Mouse (Mus musculus): ENCODE measurements around the gene Abhd4. TPM values are rescaled to one million over a fixed set of nuclear protein-coding genes. Genes with fewer than 3 reads are reported as not detected.

The Abhd4 gene
- total RNA-seq, 2 experiments from 2014 or later: 56.1 to 58.9 TPM

GRCm38 (mm10) chr14:54235825-54236540, 18.0 kb upstream of the Abhd4 start:
- DNase-seq (ENCODE audit: low spot score in 2 of 2): no peak

GRCm38 (mm10) chr14:54236881-54237280, 17.1 kb upstream of the Abhd4 start:
- no peak for DNase-seq (ENCODE audit: low spot score in 2 of 2)

GRCm38 (mm10) chr14:54239002-54239736, 14.8 kb upstream of the Abhd4 start:
- peak; percentile 72 to 87 for DNase-seq (ENCODE audit: low spot score in 2 of 2)

- no peak for DNase-seq (ENCODE audit: low spot score in 2 of 2)
Observed at GRCm38 (mm10) chr14:54240542-54240941, 13.4 kb upstream of the Abhd4 start.

- DNase-seq (ENCODE audit: low spot score in 2 of 2): no peak
Observed at GRCm38 (mm10) chr14:54244183-54244582, 9.8 kb upstream of the Abhd4 start.

GRCm38 (mm10) chr14:54246232-54246631, 7.8 kb upstream of the Abhd4 start:
- DNase-seq (ENCODE audit: low spot score in 2 of 2): no peak

GRCm38 (mm10) chr14:54249326-54249725, 4.7 kb upstream of the Abhd4 start:
- no peak for DNase-seq (ENCODE audit: low spot score in 2 of 2)

- DNase-seq (ENCODE audit: low spot score in 2 of 2): no peak
Observed at GRCm38 (mm10) chr14:54250122-54250521, 3.9 kb upstream of the Abhd4 start.

GRCm38 (mm10) chr14:54254670-54255202, 748 bp downstream of the Abhd4 start:
- no peak for DNase-seq (ENCODE audit: low spot score in 2 of 2)

- DNase-seq (ENCODE audit: low spot score in 2 of 2): no peak
Observed at GRCm38 (mm10) chr14:54258131-54258670, 4.2 kb downstream of the Abhd4 start.

GRCm38 (mm10) chr14:54259003-54259721, 5.2 kb downstream of the Abhd4 start:
- peak; percentile 64 to 89 for DNase-seq (ENCODE audit: low spot score in 2 of 2)

GRCm38 (mm10) chr14:54259722-54260085, 5.7 kb downstream of the Abhd4 start:
- no peak for DNase-seq (ENCODE audit: low spot score in 2 of 2)

GRCm38 (mm10) chr14:54260196-54260595, 6.2 kb downstream of the Abhd4 start:
- DNase-seq (ENCODE audit: low spot score in 2 of 2): no peak

- DNase-seq (ENCODE audit: low spot score in 2 of 2): no peak
Observed at GRCm38 (mm10) chr14:54261386-54261785, 7.4 kb downstream of the Abhd4 start.

GRCm38 (mm10) chr14:54262622-54263021, 8.6 kb downstream of the Abhd4 start:
- no peak for DNase-seq (ENCODE audit: low spot score in 2 of 2)

- DNase-seq (ENCODE audit: low spot score in 2 of 2): no peak
Observed at GRCm38 (mm10) chr14:54263099-54263498, 9.1 kb downstream of the Abhd4 start.

GRCm38 (mm10) chr14:54264231-54264630, 10.2 kb downstream of the Abhd4 start:
- no peak for DNase-seq (ENCODE audit: low spot score in 2 of 2)

GRCm38 (mm10) chr14:54265093-54265492, 11.1 kb downstream of the Abhd4 start:
- no peak for DNase-seq (ENCODE audit: low spot score in 2 of 2)

- DNase-seq (ENCODE audit: low spot score in 2 of 2): no peak
Observed at GRCm38 (mm10) chr14:54265951-54266350, 12.0 kb downstream of the Abhd4 start.

GRCm38 (mm10) chr14:54267966-54268365, 14.0 kb downstream of the Abhd4 start:
- no peak for DNase-seq (ENCODE audit: low spot score in 2 of 2)

GRCm38 (mm10) chr14:54269566-54269965, 15.6 kb downstream of the Abhd4 start:
- DNase-seq (ENCODE audit: low spot score in 2 of 2): no peak
